Mouse (Mus musculus): Measurements from ENCODE around the gene Bcl11a. TPM values are rescaled to one million over a fixed set of nuclear protein-coding genes. Genes with fewer than 3 reads are reported as not detected.

The Bcl11a gene
- 95.2 and 98.4 TPM in 2 replicates for polyA plus RNA-seq (2014; fragmentation: Nextera tagmentation; extraction: Ambion mirVana)

DNA sequence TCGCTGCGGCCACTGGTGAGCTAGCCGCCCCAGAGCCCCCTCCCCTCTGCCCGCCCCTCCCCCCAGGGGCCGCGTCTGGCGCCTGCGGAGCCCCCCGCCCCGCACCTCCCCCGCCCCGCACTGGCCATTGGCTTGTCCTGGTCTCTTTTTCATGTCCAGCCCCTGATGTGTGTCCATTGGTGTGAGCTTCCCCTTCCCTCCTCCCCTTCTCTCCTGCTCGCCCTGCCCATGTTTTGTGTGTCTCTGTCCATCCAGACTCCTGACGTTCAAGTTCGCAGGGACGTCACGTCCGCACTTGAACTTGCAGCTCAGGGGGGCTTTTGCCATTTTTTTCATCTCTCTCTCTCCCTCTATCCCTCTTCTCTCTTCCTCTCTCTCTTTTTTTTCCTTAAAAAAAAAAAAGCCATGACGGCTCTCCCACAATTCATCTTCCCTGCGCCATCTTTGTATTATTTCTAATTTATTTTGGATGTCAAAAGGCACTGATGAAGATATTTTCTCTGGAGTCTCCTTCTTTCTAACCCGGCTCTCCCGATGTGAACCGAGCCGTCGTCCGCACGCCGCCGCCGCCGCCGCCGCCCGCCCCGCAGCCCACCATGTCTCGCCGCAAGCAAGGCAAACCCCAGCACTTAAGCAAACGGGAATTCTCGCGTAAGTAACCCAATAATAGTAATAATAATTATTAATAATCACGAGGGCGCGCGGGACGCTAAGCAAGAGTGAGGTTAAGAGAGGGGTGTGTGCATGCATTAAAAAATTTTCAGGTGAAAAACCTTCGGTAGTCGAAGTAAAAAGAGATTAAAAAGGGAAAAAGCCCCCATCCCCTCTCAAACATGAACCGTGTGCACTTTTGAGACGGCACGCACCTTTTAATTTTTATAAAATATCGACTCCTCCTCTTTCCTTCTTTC lies at the start of gene Bcl11a:
Gene Bcl11a, plus strand, starts transcription at position 262 of the 911 bp plus-strand sequence.
- Histone ChIP-seq H3K9ac (ENCODE audit: low read length) (peak within 1 kb of the TSS; percentile 97), H3K27ac (replicated peaks; ENCODE audit: low read depth, low read length) (peak within 1 kb of the TSS; percentile 97), H3K4me3 (ENCODE audit: low read depth, low read length) (peak within 1 kb of the TSS; percentile 68), H3K9me3 (ENCODE audit: control insufficient read depth, low read length) (no peaks in the 10 kb centered on the region), H3K4me1 (ENCODE audit: control insufficient read depth, insufficient read depth, low read length) (peaks cover 13% of the 10 kb centered on the region; the same call in 1 of the 2 replicates), H3K4me2 (ENCODE audit: low read depth, severe bottlenecking) (peak within 1 kb of the TSS; percentile 97), H3K36me3 (ENCODE audit: control insufficient read depth, insufficient read depth, low read length) (no peaks in the 10 kb centered on the region), H3K27me3 (ENCODE audit: control insufficient read depth, insufficient read depth, low read length) (no peaks in the 10 kb centered on the region)
- under 1% methylated on average over 39 of the region's 51 CpGs for WGBS
- peak; percentile 88 for DNase-seq (ENCODE audit: low spot score)
- peak; percentile 83 for ATAC-seq (ENCODE audit: insufficient number of reproducible peaks, low FRiP score, low TSS enrichment, low read depth)

DNA sequence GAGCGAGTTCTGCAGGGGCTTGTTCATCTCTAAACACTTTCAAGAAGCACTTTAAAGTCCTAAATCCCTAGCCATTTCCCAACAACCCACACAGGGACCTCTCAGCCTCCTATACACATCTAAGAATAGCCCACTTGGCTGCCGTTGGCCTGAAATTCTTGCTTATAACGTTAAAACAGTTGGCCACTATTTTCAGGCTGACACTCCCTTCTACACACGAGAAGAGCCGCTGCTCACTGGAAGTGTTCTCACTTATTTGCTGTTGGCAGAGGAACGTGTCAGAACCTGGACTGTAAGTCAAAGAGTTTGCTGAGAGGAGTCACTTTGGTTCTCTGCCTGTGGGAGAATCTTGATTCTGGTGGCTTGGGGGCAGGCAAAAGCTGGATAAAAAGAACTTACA lies 33.8 kb upstream of the Bcl11a start:
- WGBS, result 80% methylated on average over 6 of the region's 6 CpGs
- H3K9me3 ChIP-seq (ENCODE audit: control insufficient read depth, low read length), result no peaks in the 10 kb centered on the region

GRCm38 (mm10) chr11:24049226-24050031 lies 28.4 kb upstream of the Bcl11a start:
- H3K4me1 ChIP-seq (ENCODE audit: control insufficient read depth, insufficient read depth, low read length), result 0 out of 2 replicates have a peak, but pooled peaks cover 4% of the 10 kb centered on the region
- H3K9me3 ChIP-seq (ENCODE audit: control insufficient read depth, low read length), result no peaks in the 10 kb centered on the region
- ATAC-seq (ENCODE audit: insufficient number of reproducible peaks, low FRiP score, low TSS enrichment, low read depth) (peak; percentile 80), DNase-seq (ENCODE audit: low spot score) (peak; percentile 96)
- 5% methylated on average over 28 of the region's 28 CpGs for WGBS
- H3K27me3 ChIP-seq (ENCODE audit: control insufficient read depth, insufficient read depth, low read length), result no peaks in the 10 kb centered on the region
- peak overlapping the region; percentile 32 for H3K4me3 ChIP-seq (ENCODE audit: low read depth, low read length)
- H3K9ac ChIP-seq (ENCODE audit: low read length), result peak overlapping the region; percentile 78
- H3K4me2 ChIP-seq (ENCODE audit: low read depth, severe bottlenecking), result peak overlapping the region; percentile 55
- no peak overlapping the region; the same call in 1 of the 2 replicates for H3K27ac ChIP-seq (replicated peaks; ENCODE audit: low read depth, low read length)
- H3K36me3 ChIP-seq (ENCODE audit: control insufficient read depth, insufficient read depth, low read length), result no peaks in the 10 kb centered on the region

More for the DNA sequence above, 33.8 kb upstream of the Bcl11a start:
- Histone ChIP-seq H3K9ac (ENCODE audit: low read length) (no peak overlapping the region), H3K27ac (replicated peaks; ENCODE audit: low read depth, low read length) (no peak overlapping the region), H3K27me3 (ENCODE audit: control insufficient read depth, insufficient read depth, low read length) (no peaks in the 10 kb centered on the region), H3K36me3 (ENCODE audit: control insufficient read depth, insufficient read depth, low read length) (no peaks in the 10 kb centered on the region; the same call in 1 of the 2 replicates), H3K4me1 (ENCODE audit: control insufficient read depth, insufficient read depth, low read length) (no peaks in the 10 kb centered on the region), H3K4me3 (ENCODE audit: low read depth, low read length) (no peak overlapping the region), H3K4me2 (ENCODE audit: low read depth, severe bottlenecking) (no peak overlapping the region)
- ATAC-seq (ENCODE audit: insufficient number of reproducible peaks, low FRiP score, low TSS enrichment, low read depth) (no peak), DNase-seq (ENCODE audit: low spot score) (no peak)

DNA sequence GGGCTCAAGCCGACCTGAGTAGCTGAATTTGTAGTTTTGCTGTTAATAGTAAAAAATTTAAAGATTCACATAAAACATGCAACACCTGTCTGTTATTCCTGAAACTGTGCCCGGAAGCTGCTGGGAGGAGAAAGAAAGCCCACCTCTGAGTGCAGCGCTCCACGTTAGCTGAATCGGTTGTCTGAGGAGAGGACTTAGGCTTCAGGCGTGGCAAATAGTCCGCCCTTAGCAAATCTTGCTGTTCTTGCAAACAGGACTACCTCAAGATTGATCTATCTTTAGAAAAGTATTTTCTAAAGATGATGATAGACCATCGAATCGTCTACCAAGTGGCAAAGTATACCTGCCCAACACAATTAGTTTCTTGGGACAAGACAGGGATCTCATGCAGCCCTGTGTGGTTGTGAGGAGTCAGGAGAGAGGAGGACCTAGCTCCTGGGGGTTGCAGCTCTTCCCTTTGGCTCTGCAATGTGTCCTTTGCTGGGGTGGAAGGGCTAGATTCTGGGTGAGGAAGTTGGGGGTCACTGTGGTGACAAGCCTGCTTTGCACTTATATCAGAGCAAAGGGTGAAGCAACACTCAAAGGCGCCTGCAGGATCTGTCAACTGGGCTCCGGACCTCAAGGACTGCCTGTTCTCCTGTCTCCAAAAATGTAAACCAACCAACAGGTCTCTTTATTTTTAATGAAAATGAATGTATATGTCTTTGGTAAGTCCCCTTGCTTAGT lies 27.7 kb upstream of the Bcl11a start:
- no peak overlapping the region for H3K9ac ChIP-seq (ENCODE audit: low read length)
- no peak overlapping the region; the same call in 1 of the 2 replicates for H3K4me2 ChIP-seq (ENCODE audit: low read depth, severe bottlenecking)
- H3K4me3 ChIP-seq (ENCODE audit: low read depth, low read length), result no peak overlapping the region
- 79% methylated on average over 11 of the region's 11 CpGs for WGBS
- no peak overlapping the region for H3K27ac ChIP-seq (replicated peaks; ENCODE audit: low read depth, low read length)
- ATAC-seq (ENCODE audit: insufficient number of reproducible peaks, low FRiP score, low TSS enrichment, low read depth) (no peak), DNase-seq (ENCODE audit: low spot score) (no peak)
- H3K4me1 ChIP-seq (ENCODE audit: control insufficient read depth, insufficient read depth, low read length), result 0 out of 2 replicates have a peak, but pooled peaks cover 4% of the 10 kb centered on the region
- H3K36me3 ChIP-seq (ENCODE audit: control insufficient read depth, insufficient read depth, low read length), result no peaks in the 10 kb centered on the region
- no peaks in the 10 kb centered on the region for H3K9me3 ChIP-seq (ENCODE audit: control insufficient read depth, low read length)
- no peaks in the 10 kb centered on the region for H3K27me3 ChIP-seq (ENCODE audit: control insufficient read depth, insufficient read depth, low read length)

GRCm38 (mm10) chr11:24052882-24053281 lies 25.0 kb upstream of the Bcl11a start:
- 55% methylated on average over 6 of the region's 6 CpGs for WGBS
- 0 out of 2 replicates have a peak, but pooled peaks cover 4% of the 10 kb centered on the region for H3K4me1 ChIP-seq (ENCODE audit: control insufficient read depth, insufficient read depth, low read length)
- H3K4me2 ChIP-seq (ENCODE audit: low read depth, severe bottlenecking), result no peak overlapping the region
- H3K36me3 ChIP-seq (ENCODE audit: control insufficient read depth, insufficient read depth, low read length), result no peaks in the 10 kb centered on the region
- H3K27me3 ChIP-seq (ENCODE audit: control insufficient read depth, insufficient read depth, low read length), result no peaks in the 10 kb centered on the region
- no peak overlapping the region for H3K9ac ChIP-seq (ENCODE audit: low read length)
- H3K4me3 ChIP-seq (ENCODE audit: low read depth, low read length), result no peak overlapping the region
- peak; percentile 51 for DNase-seq (ENCODE audit: low spot score)
- no peak for ATAC-seq (ENCODE audit: insufficient number of reproducible peaks, low FRiP score, low TSS enrichment, low read depth)
- H3K27ac ChIP-seq (replicated peaks; ENCODE audit: low read depth, low read length), result no peak overlapping the region
- H3K9me3 ChIP-seq (ENCODE audit: control insufficient read depth, low read length), result no peaks in the 10 kb centered on the region

- no peak for ATAC-seq (ENCODE audit: insufficient number of reproducible peaks, low FRiP score, low TSS enrichment, low read depth)
- no peak overlapping the region for H3K4me3 ChIP-seq (ENCODE audit: low read depth, low read length)
These were observed 18.7 kb upstream of the Bcl11a start for GRCm38 (mm10) chr11:24059137-24059536.

GRCm38 (mm10) chr11:24060428-24060827 lies 17.4 kb upstream of the Bcl11a start:
- no peak overlapping the region for H3K27ac ChIP-seq (replicated peaks; ENCODE audit: low read depth, low read length)

More at GRCm38 (mm10) chr11:24059137-24059536, 18.7 kb upstream of the Bcl11a start:
- Histone ChIP-seq H3K27me3 (ENCODE audit: control insufficient read depth, insufficient read depth, low read length) (no peaks in the 10 kb centered on the region), H3K9ac (ENCODE audit: low read length) (no peak overlapping the region), H3K9me3 (ENCODE audit: control insufficient read depth, low read length) (no peaks in the 10 kb centered on the region), H3K4me1 (ENCODE audit: control insufficient read depth, insufficient read depth, low read length) (peaks cover 16% of the 10 kb centered on the region), H3K4me2 (ENCODE audit: low read depth, severe bottlenecking) (no peak overlapping the region), H3K36me3 (ENCODE audit: control insufficient read depth, insufficient read depth, low read length) (no peaks in the 10 kb centered on the region), H3K27ac (replicated peaks; ENCODE audit: low read depth, low read length) (no peak overlapping the region)
- DNase-seq (ENCODE audit: low spot score), result no peak
- WGBS, result 3% methylated on average over 1 of the region's 1 CpGs

More at GRCm38 (mm10) chr11:24060428-24060827, 17.4 kb upstream of the Bcl11a start:
- Histone ChIP-seq H3K4me2 (ENCODE audit: low read depth, severe bottlenecking) (peak overlapping the region; percentile 43), H3K36me3 (ENCODE audit: control insufficient read depth, insufficient read depth, low read length) (no peaks in the 10 kb centered on the region), H3K27me3 (ENCODE audit: control insufficient read depth, insufficient read depth, low read length) (no peaks in the 10 kb centered on the region), H3K4me1 (ENCODE audit: control insufficient read depth, insufficient read depth, low read length) (peaks cover 16% of the 10 kb centered on the region), H3K9me3 (ENCODE audit: control insufficient read depth, low read length) (no peaks in the 10 kb centered on the region), H3K4me3 (ENCODE audit: low read depth, low read length) (no peak overlapping the region), H3K9ac (ENCODE audit: low read length) (no peak overlapping the region)
- ATAC-seq (ENCODE audit: insufficient number of reproducible peaks, low FRiP score, low TSS enrichment, low read depth) (no peak), DNase-seq (ENCODE audit: low spot score) (peak; percentile 46)
- WGBS, result 0% methylated on average over 5 of the region's 5 CpGs

All from limb, embryonic 11.5 days (tissue).